Mouse (Mus musculus) erythroblast, embryonic 14.5 days (primary cell): ENCODE measurements around the gene Fgfr2.

Experiments used
- GATA1 ChIP-seq: IDR thresholded peaks from 2 replicates; pipeline ENCODE4 v1.6.1; 2012; ENCODE audit warnings: low read length, inconsistent platforms, mixed read lengths
- TAL1 ChIP-seq: IDR thresholded peaks from 3 replicates; pipeline ENCODE4 v1.6.1; 2012; ENCODE audit warnings: low read length, inconsistent platforms, mixed read lengths

DNA sequence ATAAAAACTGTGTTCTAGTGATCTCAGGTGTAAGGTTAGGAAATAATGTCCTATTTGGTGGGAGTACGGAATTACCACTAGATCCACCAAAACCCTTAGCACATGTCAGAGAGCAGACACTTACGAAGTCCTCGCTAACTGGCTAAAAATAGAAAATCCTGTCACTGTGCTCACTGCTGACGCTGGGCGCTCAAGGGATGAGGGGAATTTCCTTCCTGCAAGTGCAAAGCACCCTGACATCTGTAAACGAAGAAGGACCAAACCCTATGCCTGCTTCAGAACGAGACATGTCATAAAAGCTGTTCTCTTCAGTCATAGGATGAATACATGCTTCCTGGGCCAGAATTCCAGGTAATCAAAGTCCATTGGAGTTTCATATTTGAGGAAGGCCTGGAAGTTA is 337.1 kb downstream of the Fgfr2 start:
- no peak for TF ChIP-seq GATA1
- TF ChIP-seq TAL1, result no peak
